Mouse (Mus musculus) monocyte, adult 2 months (primary cell): ENCODE data around the gene Ltbp2.

Experiments used
- DNase-seq, 2 experiments: peaks; one replicate each; pipeline ENCODE4 v3.0.0; 2022; ENCODE audit warnings: low spot score in 2 of 2, low read depth in 1 of 2

Gene Ltbp2

DNA sequence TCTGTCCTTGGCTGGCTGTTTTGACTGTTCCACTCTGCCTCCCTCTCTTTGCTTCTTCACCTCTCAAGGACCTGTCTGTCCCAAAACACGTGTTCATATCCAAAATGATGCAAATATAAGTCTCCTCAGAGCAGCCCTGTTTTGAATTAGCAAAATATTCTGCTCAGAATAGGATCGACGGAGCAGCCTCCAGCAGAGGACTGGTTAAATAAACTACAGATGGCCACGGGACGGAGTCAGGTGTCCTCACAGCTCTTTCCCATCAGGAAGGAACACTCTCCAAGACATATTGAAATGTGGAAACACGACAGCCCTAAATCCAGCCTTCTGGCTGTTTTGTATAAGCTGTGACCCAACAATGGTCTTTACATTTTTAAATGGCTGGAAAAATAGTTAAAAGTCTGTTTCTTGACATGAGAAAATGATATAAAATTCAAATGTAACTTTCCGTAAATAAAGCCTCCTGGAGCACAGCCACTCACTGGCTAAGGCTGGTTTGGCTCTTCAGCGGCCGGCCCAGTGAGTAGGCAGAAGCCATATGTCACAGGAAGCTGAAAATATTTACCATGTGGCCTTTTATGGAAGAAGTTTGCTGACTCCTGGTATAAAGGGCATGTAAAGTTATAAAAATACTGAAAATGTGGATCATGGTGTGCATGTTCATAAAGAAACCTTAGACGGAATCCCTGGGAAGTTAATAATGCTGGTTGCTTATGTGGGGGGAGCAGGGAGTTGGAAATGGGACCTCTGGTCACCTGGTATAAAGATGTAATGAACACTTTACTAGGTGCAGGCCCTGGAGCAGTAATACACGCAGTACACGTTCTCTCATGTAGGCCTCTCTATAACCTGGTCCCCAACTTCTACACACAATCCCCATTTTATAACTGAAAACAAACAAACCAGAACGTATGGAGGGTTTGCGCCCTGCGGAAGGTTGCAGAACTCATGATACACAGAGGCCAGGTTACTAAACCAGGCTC is 34.9 kb downstream of the Ltbp2 start:
- no peak for DNase-seq

DNA sequence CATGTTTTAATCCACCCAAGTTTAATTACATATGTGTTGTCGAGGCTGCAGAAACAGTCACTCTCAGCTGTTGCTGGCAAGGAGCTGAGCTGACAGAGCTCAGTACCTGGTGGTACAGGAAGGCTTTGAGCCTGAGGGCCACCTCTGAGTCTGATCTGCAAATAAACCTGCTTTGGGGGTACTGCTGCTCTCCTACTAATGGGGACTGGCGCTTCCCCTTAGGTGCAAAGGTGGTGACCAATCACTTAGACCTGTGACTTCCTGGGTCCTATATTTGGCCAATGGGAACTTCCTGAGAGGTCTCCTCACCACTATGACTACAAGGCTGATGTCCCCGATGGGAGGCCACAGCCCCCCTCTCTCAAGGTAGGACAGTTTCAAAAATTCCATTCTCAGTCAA is 35.6 kb downstream of the Ltbp2 start:
- no peak for DNase-seq

DNA sequence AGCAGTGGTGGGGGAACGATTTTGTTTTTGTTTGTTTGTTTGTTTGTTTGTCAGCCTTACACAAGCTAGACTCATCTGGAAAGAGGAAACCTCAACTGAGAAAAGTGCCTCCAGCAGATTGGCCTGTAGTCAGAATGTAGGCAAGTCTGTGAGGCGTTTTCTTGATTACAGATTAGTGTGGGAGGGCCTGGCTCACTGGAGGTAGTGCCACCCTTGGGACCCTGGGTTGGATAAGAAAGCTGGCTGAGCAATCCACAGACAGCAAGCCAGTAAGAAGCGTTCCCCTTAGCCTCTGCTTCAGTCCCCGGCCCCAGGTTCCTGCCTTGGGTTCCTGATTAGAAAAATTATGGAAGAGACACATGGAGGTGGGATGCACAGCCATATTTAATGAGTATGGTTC is 36.4 kb downstream of the Ltbp2 start:
- no peak for DNase-seq

DNA sequence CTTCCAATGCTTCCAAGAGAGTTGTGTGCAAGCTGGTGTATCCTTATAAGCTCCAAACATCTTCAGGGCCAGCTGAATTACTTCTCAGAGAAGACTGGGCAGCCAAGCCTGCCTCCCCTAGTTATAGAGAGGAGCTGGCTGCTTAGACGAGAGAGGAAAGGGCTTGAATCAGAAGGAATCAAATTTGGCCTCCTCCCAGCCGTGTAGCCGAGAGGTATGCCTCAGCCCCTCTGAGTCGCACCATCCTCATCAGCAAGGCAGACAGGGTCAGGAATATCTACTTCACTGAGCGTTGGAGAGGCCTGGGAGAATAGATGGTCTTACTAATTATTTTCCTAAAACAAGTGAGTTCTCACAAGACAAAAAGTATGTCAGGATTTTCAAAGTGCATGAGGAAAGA is 40.7 kb downstream of the Ltbp2 start:
- DNase-seq: no peak

DNA sequence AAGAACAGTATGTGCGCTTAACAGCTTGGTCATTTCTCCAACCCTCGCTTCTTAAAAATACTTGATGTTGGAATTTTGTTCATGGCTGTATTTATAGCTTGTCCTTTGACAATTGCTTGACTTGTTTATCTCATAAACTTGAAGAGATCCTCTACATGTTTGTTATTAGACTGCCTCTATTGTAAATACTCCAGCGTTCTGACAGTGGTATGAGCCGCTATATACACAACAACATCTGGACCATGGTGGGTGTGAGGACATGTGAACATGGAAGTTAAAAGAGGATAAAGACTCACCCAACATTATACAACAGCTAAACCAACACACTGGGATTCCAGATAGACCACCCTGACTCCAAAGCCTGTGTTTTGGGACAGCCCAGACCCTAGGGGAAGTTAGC is 41.6 kb downstream of the Ltbp2 start:
- DNase-seq: no peak

DNA sequence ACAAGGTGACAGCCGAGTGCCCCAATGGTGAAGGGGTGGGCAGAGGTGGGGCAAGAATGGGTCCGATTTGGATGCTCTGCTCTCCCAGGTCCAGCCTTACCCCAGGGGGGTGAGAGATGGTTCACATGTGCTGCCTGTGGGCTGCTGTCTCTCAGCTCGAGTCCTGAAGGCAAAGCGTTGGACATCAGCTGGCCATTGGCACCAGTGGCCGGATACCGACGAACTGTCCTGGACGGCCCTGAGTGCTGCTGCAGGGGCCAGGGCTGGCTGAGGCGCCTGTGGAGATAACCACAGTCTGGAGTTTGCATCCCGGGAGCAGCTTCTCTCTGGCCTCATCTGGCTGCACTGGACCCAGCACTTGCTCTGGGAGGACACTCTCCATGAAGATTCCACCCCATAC is 44.7 kb downstream of the Ltbp2 start:
- no peak for DNase-seq

DNA sequence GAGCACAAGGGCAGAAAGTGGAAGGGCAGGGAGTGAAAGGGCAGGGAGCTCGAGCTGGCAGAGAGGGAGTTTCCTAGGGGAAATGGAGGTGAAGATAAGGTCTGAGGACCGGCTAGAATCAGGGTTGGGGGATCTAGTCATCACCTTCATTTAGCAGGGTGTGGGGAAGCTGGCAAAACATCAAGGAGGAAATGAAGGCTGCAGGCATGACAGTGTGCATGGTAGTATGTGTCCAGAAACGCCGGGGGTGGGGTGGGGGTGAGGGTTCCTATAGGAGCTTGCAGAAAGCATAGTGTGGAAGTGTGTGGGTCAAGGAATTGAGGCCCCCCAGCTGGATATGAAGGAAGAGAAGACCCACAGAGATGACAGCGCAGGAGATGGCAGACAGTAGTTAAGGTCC is 45.2 kb downstream of the Ltbp2 start:
- no peak for DNase-seq

DNA sequence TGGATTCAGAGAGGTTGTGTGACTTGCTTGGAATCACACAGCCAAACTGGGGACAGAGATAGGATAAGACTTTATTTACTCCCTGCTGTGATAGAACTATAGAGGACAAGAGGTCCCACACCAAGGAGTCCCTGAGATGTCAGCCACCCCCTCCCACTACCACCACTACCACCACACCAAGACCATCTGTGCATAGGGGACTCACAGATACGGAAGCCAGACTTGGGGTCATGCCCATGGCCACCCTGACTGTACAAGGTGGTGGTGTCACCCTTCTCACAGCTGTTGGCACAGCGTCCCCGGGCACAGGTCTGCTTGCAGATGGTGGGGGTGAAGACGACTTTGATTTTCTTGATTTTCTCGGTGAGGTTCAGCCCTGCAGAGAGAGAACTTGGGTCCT is 45.9 kb downstream of the Ltbp2 start:
- no peak for DNase-seq

DNA sequence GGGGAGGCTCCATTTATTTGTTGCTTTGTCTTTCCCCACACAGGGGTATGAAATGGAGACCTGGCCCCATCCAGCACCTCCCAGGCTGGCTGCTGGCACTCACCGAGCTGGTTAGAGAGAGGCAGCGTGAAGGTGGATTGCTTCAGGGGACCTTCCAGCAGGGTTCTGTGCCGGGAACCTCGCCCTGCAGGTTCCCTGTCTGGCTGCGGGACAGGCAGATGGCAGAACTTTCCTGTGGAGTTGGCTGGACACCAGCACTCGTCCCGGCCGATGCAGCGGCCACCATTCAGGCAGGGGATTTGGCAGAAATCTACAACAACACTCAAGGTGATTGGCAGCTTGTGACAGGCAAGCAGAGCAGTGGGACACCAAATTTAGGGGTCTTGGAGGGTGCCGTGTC is 46.4 kb downstream of the Ltbp2 start:
- DNase-seq: no peak

DNA sequence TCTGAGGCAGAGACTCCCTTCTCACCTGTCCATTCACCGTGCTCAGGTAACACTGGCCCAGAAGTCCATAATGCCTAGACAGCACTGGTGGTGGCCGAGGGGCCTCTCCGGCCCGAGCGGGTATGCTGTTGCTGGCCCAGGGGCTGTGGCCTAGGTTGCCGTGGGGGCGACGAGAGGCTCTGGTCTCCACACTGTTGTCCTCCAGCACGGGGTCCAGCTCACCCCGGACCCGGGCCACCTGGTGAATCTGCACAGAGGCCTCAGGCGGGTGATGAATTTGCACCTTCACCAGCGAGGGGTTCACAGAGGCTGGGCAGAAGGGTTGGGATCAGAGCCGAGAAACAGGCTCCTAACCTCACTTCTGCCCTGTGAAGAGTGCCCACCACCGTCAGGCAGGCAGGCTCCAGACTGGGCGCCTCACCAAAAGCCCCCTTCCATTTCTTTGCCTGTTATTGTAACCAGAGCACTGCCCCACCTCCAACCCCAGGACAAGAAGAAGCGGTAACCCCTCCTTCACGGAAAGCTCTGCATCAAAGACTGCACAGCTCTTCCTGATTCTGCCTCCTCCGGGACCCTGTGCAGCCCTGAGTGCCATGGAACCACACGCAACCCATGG is 47.1 kb downstream of the Ltbp2 start:
- no peak for DNase-seq

DNA sequence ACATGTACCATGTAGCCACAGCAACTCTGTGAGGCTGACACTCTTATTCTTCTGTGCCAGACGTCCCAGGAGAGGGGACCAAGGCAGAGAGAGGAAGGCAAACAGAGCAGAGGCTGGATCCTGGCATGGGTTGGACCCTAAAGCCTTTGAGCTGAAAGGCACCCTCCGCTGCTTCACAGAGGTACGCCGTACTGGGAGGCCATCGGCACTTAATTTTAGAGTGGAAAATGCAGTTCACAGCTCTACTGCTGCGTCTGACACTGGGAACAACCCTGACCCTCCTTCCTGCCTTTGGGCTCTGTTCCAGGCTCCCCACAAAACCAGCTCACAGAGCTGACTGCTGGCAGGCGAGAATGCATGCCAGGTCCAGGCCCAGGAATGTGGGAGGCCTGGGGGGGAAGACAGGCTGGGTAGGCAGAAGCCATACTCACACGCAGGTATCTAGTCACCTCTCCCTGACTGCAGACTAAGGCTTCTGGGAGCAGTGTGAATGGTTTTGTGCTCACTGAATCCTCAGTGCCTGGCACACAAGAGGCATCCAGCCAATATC is 48.9 kb downstream of the Ltbp2 start:
- DNase-seq: no peak

DNA sequence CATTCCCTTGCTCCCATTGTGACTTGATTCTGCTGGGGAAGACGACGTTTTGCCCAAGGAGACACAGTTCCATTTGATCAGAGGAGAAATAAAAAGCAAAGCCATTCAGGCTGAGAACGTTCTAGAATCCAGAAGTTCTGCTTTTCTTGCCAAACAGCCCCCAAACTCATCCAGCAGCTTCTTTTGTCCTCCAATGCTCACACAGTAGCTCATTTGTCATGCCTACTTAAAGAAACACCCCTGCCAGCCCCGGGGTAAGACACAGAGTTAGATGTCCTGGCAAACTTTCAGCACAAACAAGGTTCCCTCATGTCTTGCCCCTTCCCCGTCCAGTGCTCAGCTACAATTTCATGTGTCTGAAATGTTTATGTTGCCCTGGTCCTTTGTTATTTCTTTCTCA is 52.1 kb downstream of the Ltbp2 start:
- no peak for DNase-seq

DNA sequence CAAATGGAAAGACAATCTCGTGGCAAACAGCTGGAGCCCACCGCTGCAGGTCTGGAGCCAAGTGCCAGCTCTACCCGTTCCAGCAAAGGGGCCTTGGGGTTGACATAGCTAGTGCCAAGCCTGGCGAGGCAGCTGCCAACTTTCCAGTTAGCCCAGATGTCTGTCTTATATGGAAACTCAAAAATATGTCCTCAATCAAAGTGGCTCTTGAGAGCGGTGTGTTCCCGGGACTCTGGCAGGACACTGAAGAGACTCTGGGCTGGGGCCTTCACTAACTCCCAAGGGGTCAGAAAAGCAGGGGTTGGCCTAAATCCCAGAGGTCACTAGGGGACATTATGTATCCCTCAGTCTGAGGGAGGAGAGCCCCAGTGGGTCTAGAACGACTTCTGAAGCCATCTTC is 52.7 kb downstream of the Ltbp2 start:
- no peak for DNase-seq

DNA sequence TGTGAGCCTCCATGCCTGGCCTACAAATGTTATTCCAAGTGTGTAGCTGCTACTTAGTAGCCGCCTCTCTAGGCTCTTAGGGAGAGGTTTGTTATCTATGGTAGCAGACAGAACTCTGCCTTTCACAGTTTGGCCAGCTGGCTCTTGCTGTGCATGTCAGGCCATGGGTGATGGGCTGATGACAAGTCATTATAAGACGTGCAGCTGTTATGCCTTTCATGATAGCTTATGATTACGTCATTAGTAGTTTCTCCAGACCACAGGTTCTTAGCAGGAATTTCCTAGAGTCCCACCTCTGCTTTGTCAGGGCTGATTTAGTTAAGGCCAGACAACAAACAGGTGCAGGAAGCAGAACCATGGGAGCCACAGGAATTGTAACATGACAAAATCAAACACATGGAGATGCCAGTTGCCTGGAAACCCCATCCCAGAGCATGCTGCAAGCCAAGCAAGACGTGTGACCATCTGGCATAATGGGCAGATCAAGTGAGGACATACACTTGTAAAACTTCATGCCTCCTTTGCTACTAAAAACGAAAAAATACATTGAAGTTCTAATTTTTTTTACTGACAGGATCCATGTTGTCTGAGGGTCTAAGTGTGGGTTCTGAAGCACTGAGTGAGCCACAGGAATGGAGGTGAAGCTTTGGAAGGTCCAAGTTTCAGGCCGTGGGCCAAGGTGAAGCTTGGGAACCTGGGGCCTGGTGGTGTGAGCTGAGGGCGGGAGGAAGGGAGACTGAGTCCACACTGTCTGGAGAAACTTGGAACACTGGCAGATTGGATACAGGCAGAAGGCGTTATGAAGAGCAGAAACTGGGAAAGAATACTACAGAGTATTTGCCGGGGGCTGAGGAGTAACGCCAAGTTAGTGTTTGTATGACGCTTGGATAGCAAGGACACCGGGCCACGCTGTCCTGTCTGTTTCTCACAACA is 56.8 kb downstream of the Ltbp2 start:
- DNase-seq: no peak

DNA sequence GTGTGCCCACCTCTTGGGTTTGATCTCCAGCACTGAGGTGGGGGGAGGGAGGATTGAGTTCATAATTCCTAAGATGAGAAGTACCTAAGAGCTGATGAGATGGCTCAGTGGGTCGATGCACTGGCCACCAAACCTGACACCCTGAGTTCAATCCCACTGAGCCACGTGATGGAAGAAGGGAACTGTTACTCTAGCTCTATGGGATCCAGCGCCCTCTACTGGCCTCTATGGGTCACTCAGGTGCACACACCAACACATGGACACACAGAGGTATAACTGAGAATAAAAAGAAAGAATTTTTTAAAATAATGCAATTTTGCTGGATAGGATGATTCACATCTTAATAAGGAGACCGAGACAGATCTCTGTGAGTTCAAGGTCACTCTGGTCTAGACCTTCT is 57.8 kb downstream of the Ltbp2 start:
- no peak for DNase-seq

DNA sequence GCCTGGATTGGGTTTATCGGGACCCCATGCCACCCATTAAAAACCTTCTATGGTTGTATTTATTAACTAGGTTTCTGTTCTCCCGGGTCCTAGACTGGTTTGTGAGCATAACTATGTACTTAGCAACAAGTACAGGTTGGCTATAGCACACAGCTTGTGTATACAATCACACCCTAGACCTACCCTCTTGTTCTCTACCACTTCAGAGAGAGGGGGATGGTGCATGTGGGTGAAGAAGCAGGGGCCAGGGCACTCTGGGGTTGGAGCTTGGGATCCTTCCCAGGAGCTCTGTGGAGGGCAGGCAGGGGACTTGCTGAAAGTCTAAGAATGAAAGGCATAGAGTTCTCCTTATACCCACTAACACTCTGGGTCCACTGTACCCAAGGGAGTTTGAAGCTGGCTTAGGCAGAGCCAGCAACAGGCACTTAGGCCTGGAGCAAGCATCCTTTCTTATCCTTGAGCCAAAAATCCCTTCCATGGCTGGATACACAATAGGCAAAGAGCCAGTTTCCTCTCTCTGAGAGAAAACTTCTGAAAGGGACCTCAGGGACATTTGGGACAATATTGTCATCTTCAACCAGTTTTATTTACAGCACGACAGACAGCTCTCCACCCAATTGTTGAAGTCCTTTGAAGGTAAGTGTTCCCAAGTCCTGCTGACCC is 61.5 kb downstream of the Ltbp2 start:
- no peak for DNase-seq

DNA sequence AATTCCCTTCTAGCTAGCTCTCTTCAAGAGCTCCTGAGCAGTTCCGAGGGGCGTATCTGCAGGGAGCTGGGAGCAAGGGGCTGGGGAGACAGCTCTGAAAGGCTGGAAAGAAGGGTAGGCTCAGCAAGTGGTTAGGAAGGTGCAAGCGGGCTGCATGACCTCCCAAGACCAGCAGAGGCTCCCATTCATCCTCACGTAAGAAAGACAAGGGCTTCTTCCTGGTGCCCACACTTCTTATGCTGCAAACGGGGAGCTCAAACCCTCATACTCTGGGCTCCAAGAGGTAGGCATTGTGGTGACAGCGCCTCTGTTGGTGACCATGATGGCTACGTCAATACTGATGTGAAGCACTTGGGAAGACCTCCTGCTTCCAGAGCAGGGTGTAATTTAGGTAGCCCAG is 62.6 kb downstream of the Ltbp2 start:
- DNase-seq: no peak

DNA sequence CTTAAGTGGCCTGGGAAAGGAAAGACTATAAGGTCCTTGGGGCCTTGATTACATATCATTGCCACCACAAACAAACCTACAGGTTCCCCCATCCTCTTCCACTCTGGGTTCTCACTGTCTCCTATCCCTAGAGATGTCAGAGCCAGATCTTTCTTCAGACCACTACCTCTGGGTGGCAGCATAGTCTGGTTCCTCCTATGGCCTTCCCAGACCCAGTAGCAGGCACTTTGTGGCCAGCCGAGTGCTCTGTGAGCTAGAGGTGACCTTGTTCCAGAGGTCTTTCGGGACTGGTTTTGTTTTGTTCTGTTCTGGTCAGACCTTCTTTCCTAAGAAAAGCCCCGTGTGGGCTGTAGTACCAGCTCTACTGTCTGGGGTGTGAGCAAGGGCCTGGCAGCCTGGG is 64.3 kb downstream of the Ltbp2 start:
- no peak for DNase-seq

DNA sequence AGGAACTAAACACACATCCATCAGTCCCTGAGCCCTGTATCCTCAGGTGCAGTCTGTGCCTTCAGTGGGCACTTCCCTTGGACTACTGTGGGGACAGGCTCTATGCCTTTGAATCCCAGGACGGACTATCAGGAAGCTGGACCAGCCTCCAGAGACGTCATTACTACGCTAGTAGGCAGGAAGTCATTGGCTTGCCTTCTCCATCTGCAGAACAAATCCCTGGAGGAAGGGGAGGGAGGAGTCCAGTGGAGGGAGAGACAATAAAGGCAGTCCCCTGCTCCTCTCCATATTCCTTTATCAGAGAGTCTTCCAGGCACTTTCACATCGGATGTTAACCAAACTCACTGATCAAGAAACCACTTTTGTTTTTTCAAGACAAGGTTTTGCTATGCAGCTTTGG is 64.8 kb downstream of the Ltbp2 start:
- no peak for DNase-seq

DNA sequence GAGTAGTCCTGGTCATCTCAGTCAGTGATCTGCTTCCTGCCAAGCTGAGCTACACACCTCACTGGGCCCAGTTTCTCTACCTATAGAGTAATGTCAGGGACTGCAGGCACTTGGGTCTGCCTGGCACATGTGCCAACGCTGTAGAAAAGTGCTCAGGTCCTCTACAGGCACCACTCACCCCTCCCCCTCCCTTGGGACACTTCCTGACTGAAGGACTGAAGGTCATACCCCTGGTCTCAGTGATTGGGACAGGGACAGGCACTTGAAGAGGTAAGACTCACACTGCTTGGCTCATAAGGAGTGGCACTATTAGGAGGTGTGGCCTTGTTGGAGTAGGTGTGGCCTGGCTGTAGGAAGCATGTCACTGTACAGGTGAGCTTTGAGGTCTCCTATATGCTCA is 65.5 kb downstream of the Ltbp2 start:
- DNase-seq: no peak

DNA sequence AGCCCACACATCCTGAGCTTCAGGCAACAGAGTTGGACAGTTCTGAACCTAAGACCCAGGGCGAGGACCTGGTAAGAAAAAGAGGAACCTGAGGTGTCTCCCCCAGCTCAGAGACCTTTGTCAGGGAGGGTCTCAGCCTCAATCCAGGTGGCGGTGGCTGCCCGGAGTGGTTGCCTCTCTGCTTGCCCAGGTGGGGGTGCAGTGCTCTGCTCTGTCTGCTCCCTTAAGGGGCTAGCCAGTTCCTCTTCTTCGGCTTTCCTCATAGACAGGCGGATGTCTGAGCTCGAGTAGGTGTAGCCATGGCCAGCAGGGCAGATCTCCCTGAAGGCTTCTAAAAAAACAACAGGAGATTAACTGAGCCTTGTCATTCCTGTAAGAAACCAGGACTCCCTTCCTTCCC is 67.3 kb downstream of the Ltbp2 start:
- DNase-seq: no peak
